In the genomic region with DNA sequence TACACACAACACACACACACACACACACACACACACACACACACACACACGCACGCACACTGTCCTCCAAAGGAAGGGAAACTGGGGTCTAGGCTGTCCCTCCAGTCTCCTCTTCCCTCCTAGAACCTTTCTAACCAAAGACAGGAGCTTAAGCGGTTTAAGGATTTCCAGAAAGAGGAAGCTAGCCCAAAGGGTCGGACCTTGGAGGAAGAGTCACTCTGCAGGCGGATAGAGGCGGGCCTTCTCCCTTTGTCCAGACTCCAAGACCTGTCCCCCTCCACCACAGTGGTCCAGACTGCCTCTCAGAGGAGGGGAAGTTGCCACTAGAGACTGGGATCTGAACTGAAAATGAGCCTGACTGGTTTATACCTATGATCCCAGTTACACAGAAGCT, we compare ENCODE assay signal across 8 mouse cellular contexts. TPM values are rescaled to one million over a fixed set of nuclear protein-coding genes. Genes with fewer than 3 reads are reported as not detected.
DNase-seq lines count a peak whose midpoint lies in the region; ATAC-seq lines count a peak whose summit lies in the region.

No protein-coding gene starts in this region.

- WGBS in hindbrain, embryonic 12.5 days: 59% methylated on average over 6 of the region's 6 CpGs
- WGBS in hindbrain, embryonic 11.5 days: 49% methylated on average over 6 of the region's 6 CpGs
- 30% methylated on average over 6 of the region's 6 CpGs for WGBS in embryonic facial prominence, embryonic 11.5 days
- 52% methylated on average over 6 of the region's 6 CpGs for WGBS in intestine, embryonic 16.5 days

- H3K4me1 ChIP-seq in hindbrain, embryonic 12.5 days: peaks cover 36% of the 10 kb centered on the region
- peaks cover 2% of the 10 kb centered on the region for H3K4me1 ChIP-seq in hindbrain, embryonic 11.5 days (replicated peaks; ENCODE audit: control insufficient read depth, insufficient read depth, low read length)
- peaks cover 5% of the 10 kb centered on the region for H3K4me1 ChIP-seq in embryonic facial prominence, embryonic 11.5 days (ENCODE audit: control insufficient read depth, insufficient read depth, low read length)
- peaks cover 48% of the 10 kb centered on the region for H3K4me1 ChIP-seq in intestine, embryonic 16.5 days (ENCODE audit: control insufficient read depth, insufficient read depth, low read length)

- H3K9me3 ChIP-seq in hindbrain, embryonic 12.5 days (replicated peaks): no peaks in the 10 kb centered on the region
- H3K9me3 ChIP-seq in hindbrain, embryonic 11.5 days (ENCODE audit: control insufficient read depth, low read length): no peaks in the 10 kb centered on the region
- H3K9me3 ChIP-seq in embryonic facial prominence, embryonic 11.5 days (replicated peaks; ENCODE audit: control insufficient read depth, low read length): no peaks in the 10 kb centered on the region
- no peaks in the 10 kb centered on the region for H3K9me3 ChIP-seq in intestine, embryonic 16.5 days (ENCODE audit: control insufficient read depth, low read length)

- no peak overlapping the region for H3K4me3 ChIP-seq in hindbrain, embryonic 12.5 days
- H3K4me3 ChIP-seq in hindbrain, embryonic 11.5 days (ENCODE audit: low read depth, low read length): no peak overlapping the region
- peak overlapping the region; percentile 14 for H3K4me3 ChIP-seq in embryonic facial prominence, embryonic 11.5 days (ENCODE audit: low read depth, low read length)
- peak overlapping the region; percentile 80 for H3K4me3 ChIP-seq in intestine, embryonic 16.5 days (ENCODE audit: low read length)

- peaks cover 6% of the 10 kb centered on the region; the same call in 1 of the 2 replicates for H3K27me3 ChIP-seq in hindbrain, embryonic 12.5 days
- H3K27me3 ChIP-seq in hindbrain, embryonic 11.5 days (ENCODE audit: control insufficient read depth, insufficient read depth, low read length): no peaks in the 10 kb centered on the region
- no peaks in the 10 kb centered on the region for H3K27me3 ChIP-seq in embryonic facial prominence, embryonic 11.5 days (ENCODE audit: control insufficient read depth, insufficient read depth, low read length)
- no peaks in the 10 kb centered on the region for H3K27me3 ChIP-seq in intestine, embryonic 16.5 days (replicated peaks; ENCODE audit: control insufficient read depth, insufficient read depth, low read length)

- peak overlapping the region; percentile 44 for H3K4me2 ChIP-seq in hindbrain, embryonic 12.5 days (replicated peaks)
- no peak overlapping the region for H3K4me2 ChIP-seq in hindbrain, embryonic 11.5 days (replicated peaks; ENCODE audit: low read depth, low read length)
- H3K4me2 ChIP-seq in embryonic facial prominence, embryonic 11.5 days (ENCODE audit: low read depth, low read length): peak overlapping the region; percentile 30
- peak overlapping the region; percentile 50 for H3K4me2 ChIP-seq in intestine, embryonic 16.5 days (ENCODE audit: low read depth, low read length)

- 0 out of 2 replicates have a peak overlapping the region, but pooled peaks have one; percentile 77 for H3K27ac ChIP-seq in hindbrain, embryonic 12.5 days
- H3K27ac ChIP-seq in hindbrain, embryonic 11.5 days (ENCODE audit: low read depth, low read length): no peak overlapping the region
- H3K27ac ChIP-seq in embryonic facial prominence, embryonic 11.5 days (replicated peaks; ENCODE audit: low read depth, low read length): no peak overlapping the region
- H3K27ac ChIP-seq in intestine, embryonic 16.5 days (ENCODE audit: low read length): peak overlapping the region; percentile 57

- no peak overlapping the region for H3K9ac ChIP-seq in hindbrain, embryonic 12.5 days
- H3K9ac ChIP-seq in hindbrain, embryonic 11.5 days (ENCODE audit: low read depth, low read length): no peak overlapping the region
- H3K9ac ChIP-seq in embryonic facial prominence, embryonic 11.5 days (replicated peaks; ENCODE audit: low read length): no peak overlapping the region
- H3K9ac ChIP-seq in intestine, embryonic 16.5 days (ENCODE audit: low read depth, low read length): peak overlapping the region; percentile 25

- no peak for DNase-seq in hindbrain, embryonic 11.5 days (ENCODE audit: low spot score)
- DNase-seq in embryonic facial prominence, embryonic 11.5 days (ENCODE audit: low spot score): no peak
- DNase-seq in monocyte, adult 2 months (ENCODE audit: low read depth in 1 of 2, low spot score in 2 of 2): peak; percentile 26 to 31
- DNase-seq in thymus, postnatal 36 days: no peak
- no peak for DNase-seq in frontal cortex, adult 2 months (ENCODE audit: extremely low spot score in 1 of 2, low spot score in 1 of 2)
- DNase-seq in spleen, postnatal 10 days (ENCODE audit: low spot score in 2 of 2): no peak

- 0 out of 2 replicates have a peak, but pooled peaks cover 2% of the 10 kb centered on the region for H3K36me3 ChIP-seq in hindbrain, embryonic 12.5 days
- no peaks in the 10 kb centered on the region for H3K36me3 ChIP-seq in hindbrain, embryonic 11.5 days (ENCODE audit: control insufficient read depth, insufficient read depth, low read length)
- H3K36me3 ChIP-seq in embryonic facial prominence, embryonic 11.5 days (replicated peaks; ENCODE audit: control insufficient read depth, insufficient read depth, low read depth, low read length): peaks cover 3% of the 10 kb centered on the region
- H3K36me3 ChIP-seq in intestine, embryonic 16.5 days (ENCODE audit: control insufficient read depth, insufficient read depth, low read length): no peaks in the 10 kb centered on the region

- no peak for ATAC-seq in hindbrain, embryonic 12.5 days (ENCODE audit: low FRiP score)
- ATAC-seq in hindbrain, embryonic 11.5 days (ENCODE audit: low FRiP score): no peak
- no peak for ATAC-seq in embryonic facial prominence, embryonic 11.5 days (replicated peaks; ENCODE audit: insufficient number of reproducible peaks, low FRiP score, low TSS enrichment, low read depth)
- no peak for ATAC-seq in intestine, embryonic 16.5 days

RNA-seq across cellular contexts. Expression of a gene that starts 2.9 kb away (rescaled TPM):
- 22.1 and 26.5 TPM in 2 replicates for polyA plus RNA-seq in hindbrain, embryonic 12.5 days (2016; fragmentation: Nextera tagmentation; extraction: Ambion mirVana)
- polyA plus RNA-seq in hindbrain, embryonic 11.5 days (2014; fragmentation: Nextera tagmentation; extraction: Ambion mirVana): 23.4 TPM in 2 replicates
- 37.5 and 43.6 TPM in 2 replicates for polyA plus RNA-seq in embryonic facial prominence, embryonic 11.5 days (2014; fragmentation: Nextera tagmentation; extraction: Ambion mirVana)
- polyA plus RNA-seq in intestine, embryonic 16.5 days (2015; fragmentation: Nextera tagmentation; extraction: Ambion mirVana): 24.3 and 24.4 TPM in 2 replicates
- 1.8 TPM in 2 replicates for polyA plus RNA-seq in frontal cortex, adult 2 months (2012; rRNA removed)

RNA-seq across cellular contexts. Expression of a gene that starts 14.0 kb away (rescaled TPM):
- 95.2 and 102 TPM in 2 replicates for polyA plus RNA-seq in hindbrain, embryonic 12.5 days (2016; fragmentation: Nextera tagmentation; extraction: Ambion mirVana)
- polyA plus RNA-seq in hindbrain, embryonic 11.5 days (2014; fragmentation: Nextera tagmentation; extraction: Ambion mirVana): 65.6 and 82.9 TPM in 2 replicates
- polyA plus RNA-seq in embryonic facial prominence, embryonic 11.5 days (2014; fragmentation: Nextera tagmentation; extraction: Ambion mirVana): 82.0 and 88.1 TPM in 2 replicates
- polyA plus RNA-seq in intestine, embryonic 16.5 days (2015; fragmentation: Nextera tagmentation; extraction: Ambion mirVana): 56.3 and 56.9 TPM in 2 replicates
- 40.6 and 41.2 TPM in 2 replicates for polyA plus RNA-seq in frontal cortex, adult 2 months (2012; rRNA removed)

RNA-seq across cellular contexts. Expression of a gene that starts 28.9 kb away (rescaled TPM):
- polyA plus RNA-seq in hindbrain, embryonic 12.5 days (2016; fragmentation: Nextera tagmentation; extraction: Ambion mirVana): 103 and 106 TPM in 2 replicates
- polyA plus RNA-seq in hindbrain, embryonic 11.5 days (2014; fragmentation: Nextera tagmentation; extraction: Ambion mirVana): 120 and 132 TPM in 2 replicates
- polyA plus RNA-seq in embryonic facial prominence, embryonic 11.5 days (2014; fragmentation: Nextera tagmentation; extraction: Ambion mirVana): 139 and 147 TPM in 2 replicates
- 165 and 181 TPM in 2 replicates for polyA plus RNA-seq in intestine, embryonic 16.5 days (2015; fragmentation: Nextera tagmentation; extraction: Ambion mirVana)
- 114 and 131 TPM in 2 replicates for polyA plus RNA-seq in frontal cortex, adult 2 months (2012; rRNA removed)

RNA-seq across cellular contexts. Expression of a gene that starts 42.1 kb away (rescaled TPM):
- polyA plus RNA-seq in hindbrain, embryonic 12.5 days (2016; fragmentation: Nextera tagmentation; extraction: Ambion mirVana): 5.2 and 5.5 TPM in 2 replicates
- polyA plus RNA-seq in hindbrain, embryonic 11.5 days (2014; fragmentation: Nextera tagmentation; extraction: Ambion mirVana): 4.3 and 4.5 TPM in 2 replicates
- polyA plus RNA-seq in embryonic facial prominence, embryonic 11.5 days (2014; fragmentation: Nextera tagmentation; extraction: Ambion mirVana): 4.5 and 5.8 TPM in 2 replicates
- 12.7 and 13.7 TPM in 2 replicates for polyA plus RNA-seq in intestine, embryonic 16.5 days (2015; fragmentation: Nextera tagmentation; extraction: Ambion mirVana)
- polyA plus RNA-seq in frontal cortex, adult 2 months (2012; rRNA removed): 2.9 and 3.5 TPM in 2 replicates

RNA-seq across cellular contexts. Expression of a gene that starts 55.5 kb away (rescaled TPM):
- polyA plus RNA-seq in hindbrain, embryonic 12.5 days (2016; fragmentation: Nextera tagmentation; extraction: Ambion mirVana): 1.7 and 2.1 TPM in 2 replicates
- 5.4 and 5.7 TPM in 2 replicates for polyA plus RNA-seq in hindbrain, embryonic 11.5 days (2014; fragmentation: Nextera tagmentation; extraction: Ambion mirVana)
- 5.6 and 6.1 TPM in 2 replicates for polyA plus RNA-seq in embryonic facial prominence, embryonic 11.5 days (2014; fragmentation: Nextera tagmentation; extraction: Ambion mirVana)
- polyA plus RNA-seq in intestine, embryonic 16.5 days (2015; fragmentation: Nextera tagmentation; extraction: Ambion mirVana): 1.8 and 5.4 TPM in 2 replicates
- 3.3 TPM in 2 replicates for polyA plus RNA-seq in frontal cortex, adult 2 months (2012; rRNA removed)

Comparison
In these comparisons a context has a peak if more than half of its experiments do, and no peak if none do; other contexts are left out.
1. H3K27ac ChIP-seq: peak in hindbrain, embryonic 12.5 days (single experiment) and intestine, embryonic 16.5 days (single experiment); none in hindbrain, embryonic 11.5 days (single experiment) and embryonic facial prominence, embryonic 11.5 days (single experiment).
2. H3K4me3 ChIP-seq: peak in embryonic facial prominence, embryonic 11.5 days (single experiment) and intestine, embryonic 16.5 days (single experiment); none in hindbrain, embryonic 12.5 days (single experiment) and hindbrain, embryonic 11.5 days (single experiment).
3. DNase-seq: peak in monocyte, adult 2 months (2 of 2); none in hindbrain, embryonic 11.5 days (single experiment), embryonic facial prominence, embryonic 11.5 days (single experiment), thymus, postnatal 36 days (0 of 2), frontal cortex, adult 2 months (0 of 2) and spleen, postnatal 10 days (0 of 2).